Mouse (Mus musculus): ENCODE measurements around the gene Peak1. TPM values are rescaled to one million over a fixed set of nuclear protein-coding genes. Genes with fewer than 3 reads are reported as not detected.
A peak's percentile ranks its signal among the peaks of the same experiment; 100 is the strongest.

Peak1 gene
- polyA plus RNA-seq, 1 experiment from 2014 or later: 19.2 TPM

GRCm38 (mm10) chr9:56309079-56309478, 108.8 kb downstream of the Peak1 start:
- H3K9me3 ChIP-seq (ENCODE audit: low read length): no peaks in the 10 kb centered on the region
- no peak for DNase-seq (ENCODE audit: low spot score)
- WGBS: 42% methylated on average over 2 of the region's 2 CpGs
- no peak for ATAC-seq
- no peaks in the 10 kb centered on the region for H3K27me3 ChIP-seq (replicated peaks; ENCODE audit: insufficient read depth, low read length)
- H3K9ac ChIP-seq (replicated peaks; ENCODE audit: low read depth): no peak overlapping the region
- TF ChIP-seq CTCF (IDR thresholded peaks at IDR 0.05): no peak
- TF ChIP-seq EP300 (IDR thresholded peaks at IDR 0.05): no peak
- no peak overlapping the region for H3K4me2 ChIP-seq (replicated peaks; ENCODE audit: low read depth, low read length)
- no peaks in the 10 kb centered on the region for H3K36me3 ChIP-seq (ENCODE audit: insufficient read depth, low read length)
- H3K4me1 ChIP-seq (ENCODE audit: insufficient read depth, low read depth, low read length): no peaks in the 10 kb centered on the region
- no peak overlapping the region for H3K4me3 ChIP-seq (ENCODE audit: low read depth, low read length)
- no peak overlapping the region for H3K27ac ChIP-seq (ENCODE audit: low read length)

- H3K4me1 ChIP-seq (ENCODE audit: insufficient read depth, low read depth, low read length): no peaks in the 10 kb centered on the region
- H3K27ac ChIP-seq (ENCODE audit: low read length): no peak overlapping the region
- ATAC-seq (no peak), DNase-seq (ENCODE audit: low spot score) (no peak)
- H3K27me3 ChIP-seq (replicated peaks; ENCODE audit: insufficient read depth, low read length): no peaks in the 10 kb centered on the region
- no peak overlapping the region for H3K9ac ChIP-seq (replicated peaks; ENCODE audit: low read depth)
- WGBS: 80% methylated on average over 2 of the region's 2 CpGs
- H3K36me3 ChIP-seq (ENCODE audit: insufficient read depth, low read length): no peaks in the 10 kb centered on the region
- no peak overlapping the region for H3K4me3 ChIP-seq (ENCODE audit: low read depth, low read length)
- no peak overlapping the region for H3K4me2 ChIP-seq (replicated peaks; ENCODE audit: low read depth, low read length)
- H3K9me3 ChIP-seq (ENCODE audit: low read length): no peaks in the 10 kb centered on the region
- TF ChIP-seq EP300 (IDR thresholded peaks at IDR 0.05) (no peak), CTCF (IDR thresholded peaks at IDR 0.05) (no peak)
These were observed 113.3 kb downstream of the Peak1 start for GRCm38 (mm10) chr9:56304526-56304925.

DNA sequence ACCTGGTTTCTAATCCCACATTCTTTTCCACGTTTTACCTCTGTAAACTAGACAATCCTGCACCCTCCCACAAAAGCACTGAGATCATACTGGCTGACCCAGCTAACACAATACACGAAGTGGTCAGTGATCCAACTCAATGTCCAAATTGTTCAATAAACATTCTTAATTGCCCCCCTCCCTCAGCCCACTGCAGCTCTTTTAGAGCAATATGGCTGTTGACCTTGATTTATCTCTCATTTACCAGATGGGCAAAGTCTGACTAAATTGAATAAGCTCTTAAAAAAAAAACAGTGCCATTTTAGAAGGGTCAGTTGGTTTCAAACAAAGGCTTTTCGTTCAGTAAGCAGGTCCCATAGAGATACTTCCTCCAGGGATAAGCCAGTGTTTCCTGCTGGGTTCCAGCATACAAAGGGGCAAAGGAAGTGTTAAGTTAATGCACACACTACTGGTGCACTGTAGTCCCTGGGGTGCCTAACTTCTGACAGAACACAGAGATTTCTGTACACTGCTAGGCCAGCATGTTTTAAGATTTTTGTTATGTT, 114.9 kb downstream of the Peak1 start:
- Histone ChIP-seq H3K27me3 (replicated peaks; ENCODE audit: insufficient read depth, low read length) (no peaks in the 10 kb centered on the region), H3K4me1 (ENCODE audit: insufficient read depth, low read depth, low read length) (no peaks in the 10 kb centered on the region), H3K9ac (replicated peaks; ENCODE audit: low read depth) (no peak overlapping the region), H3K9me3 (ENCODE audit: low read length) (no peaks in the 10 kb centered on the region), H3K36me3 (ENCODE audit: insufficient read depth, low read length) (no peaks in the 10 kb centered on the region), H3K27ac (ENCODE audit: low read length) (no peak overlapping the region), H3K4me3 (ENCODE audit: low read depth, low read length) (no peak overlapping the region), H3K4me2 (replicated peaks; ENCODE audit: low read depth, low read length) (no peak overlapping the region)
- TF ChIP-seq EP300 (IDR thresholded peaks at IDR 0.05) (no peak), CTCF (IDR thresholded peaks at IDR 0.05) (no peak)
- peak; percentile 23 for DNase-seq (ENCODE audit: low spot score)
- no peak for ATAC-seq
- WGBS: 38% methylated on average over 3 of the region's 3 CpGs

DNA sequence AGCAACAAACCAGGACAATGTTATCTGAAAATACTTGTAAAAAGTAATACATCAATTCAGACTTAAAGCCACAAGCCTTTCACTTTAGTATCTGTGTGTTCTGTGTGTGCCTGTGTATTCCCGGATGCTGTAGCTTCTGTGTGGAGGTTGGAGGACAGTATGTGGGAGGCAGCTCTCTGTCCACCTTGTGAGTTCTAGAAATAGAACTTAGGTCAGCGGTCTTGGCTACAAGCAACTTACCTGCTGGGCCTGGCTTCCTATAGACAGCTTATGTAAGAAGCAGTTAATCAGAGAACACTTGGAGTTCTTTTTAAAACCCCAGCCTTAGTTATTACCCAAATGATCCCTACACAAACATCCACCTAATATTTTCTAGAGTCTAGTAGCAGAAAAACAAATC, 127.8 kb downstream of the Peak1 start:
- no peak for TF ChIP-seq CTCF (IDR thresholded peaks at IDR 0.05)
- no peak for TF ChIP-seq EP300 (IDR thresholded peaks at IDR 0.05)
- H3K4me1 ChIP-seq (ENCODE audit: insufficient read depth, low read depth, low read length): no peaks in the 10 kb centered on the region
- no peak for DNase-seq (ENCODE audit: low spot score)
- H3K27me3 ChIP-seq (replicated peaks; ENCODE audit: insufficient read depth, low read length): no peaks in the 10 kb centered on the region
- H3K9ac ChIP-seq (replicated peaks; ENCODE audit: low read depth): no peak overlapping the region
- H3K4me2 ChIP-seq (replicated peaks; ENCODE audit: low read depth, low read length): no peak overlapping the region
- H3K36me3 ChIP-seq (ENCODE audit: insufficient read depth, low read length): no peaks in the 10 kb centered on the region
- no peak overlapping the region for H3K27ac ChIP-seq (ENCODE audit: low read length)
- 95% methylated on average over 2 of the region's 2 CpGs for WGBS
- no peak for ATAC-seq
- H3K4me3 ChIP-seq (ENCODE audit: low read depth, low read length): no peak overlapping the region
- no peaks in the 10 kb centered on the region for H3K9me3 ChIP-seq (ENCODE audit: low read length)

DNA sequence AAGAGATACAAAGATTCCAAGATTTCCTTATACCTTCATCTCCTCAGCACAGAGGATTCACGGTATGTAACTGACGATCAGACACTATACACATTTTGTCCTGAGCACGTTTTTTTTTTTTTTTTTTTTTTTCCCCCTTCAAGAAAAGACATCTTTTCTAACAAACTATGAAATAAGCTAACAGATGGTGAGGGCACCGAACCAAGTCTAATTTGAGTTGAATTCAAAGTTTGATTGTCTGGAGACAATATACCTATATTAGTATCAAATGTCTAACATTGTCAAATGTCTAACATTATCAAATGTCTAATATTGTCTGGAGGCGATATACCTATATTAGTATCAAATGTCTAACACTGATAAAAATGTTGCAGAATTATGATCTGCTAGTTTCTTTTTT, 135.4 kb downstream of the Peak1 start:
- H3K9ac ChIP-seq (replicated peaks; ENCODE audit: low read depth): no peak overlapping the region
- no peaks in the 10 kb centered on the region for H3K9me3 ChIP-seq (ENCODE audit: low read length)
- H3K36me3 ChIP-seq (ENCODE audit: insufficient read depth, low read length): no peaks in the 10 kb centered on the region
- H3K27me3 ChIP-seq (replicated peaks; ENCODE audit: insufficient read depth, low read length): no peaks in the 10 kb centered on the region
- WGBS: 74% methylated on average over 5 of the region's 5 CpGs
- no peak for ATAC-seq
- H3K4me2 ChIP-seq (replicated peaks; ENCODE audit: low read depth, low read length): no peak overlapping the region
- TF ChIP-seq CTCF (IDR thresholded peaks at IDR 0.05) (no peak), EP300 (IDR thresholded peaks at IDR 0.05) (no peak)
- H3K4me1 ChIP-seq (ENCODE audit: insufficient read depth, low read depth, low read length): no peaks in the 10 kb centered on the region
- DNase-seq (ENCODE audit: low spot score): no peak
- no peak overlapping the region for H3K27ac ChIP-seq (ENCODE audit: low read length)
- no peak overlapping the region for H3K4me3 ChIP-seq (ENCODE audit: low read depth, low read length)

GRCm38 (mm10) chr9:56273576-56273975, 144.3 kb downstream of the Peak1 start:
- Histone ChIP-seq H3K27me3 (replicated peaks; ENCODE audit: insufficient read depth, low read length) (no peaks in the 10 kb centered on the region), H3K4me2 (replicated peaks; ENCODE audit: low read depth, low read length) (no peak overlapping the region), H3K9ac (replicated peaks; ENCODE audit: low read depth) (no peak overlapping the region), H3K36me3 (ENCODE audit: insufficient read depth, low read length) (no peaks in the 10 kb centered on the region), H3K9me3 (ENCODE audit: low read length) (no peaks in the 10 kb centered on the region), H3K27ac (ENCODE audit: low read length) (no peak overlapping the region), H3K4me1 (ENCODE audit: insufficient read depth, low read depth, low read length) (no peaks in the 10 kb centered on the region), H3K4me3 (ENCODE audit: low read depth, low read length) (no peak overlapping the region)
- TF ChIP-seq CTCF (IDR thresholded peaks at IDR 0.05) (no peak), EP300 (IDR thresholded peaks at IDR 0.05) (0 out of 2 replicates have a peak, but pooled peaks have one; percentile 14)
- ATAC-seq (no peak), DNase-seq (ENCODE audit: low spot score) (no peak)
- 79% methylated on average over 3 of the region's 3 CpGs for WGBS

- Histone ChIP-seq H3K4me1 (ENCODE audit: insufficient read depth, low read depth, low read length) (no peaks in the 10 kb centered on the region), H3K4me2 (replicated peaks; ENCODE audit: low read depth, low read length) (no peak overlapping the region), H3K27me3 (replicated peaks; ENCODE audit: insufficient read depth, low read length) (no peaks in the 10 kb centered on the region), H3K36me3 (ENCODE audit: insufficient read depth, low read length) (no peaks in the 10 kb centered on the region), H3K4me3 (ENCODE audit: low read depth, low read length) (no peak overlapping the region), H3K9ac (replicated peaks; ENCODE audit: low read depth) (no peak overlapping the region), H3K27ac (ENCODE audit: low read length) (no peak overlapping the region), H3K9me3 (ENCODE audit: low read length) (no peaks in the 10 kb centered on the region)
- TF ChIP-seq CTCF (IDR thresholded peaks at IDR 0.05) (no peak), EP300 (IDR thresholded peaks at IDR 0.05) (no peak)
- 48% methylated on average over 2 of the region's 2 CpGs for WGBS
- ATAC-seq (no peak), DNase-seq (ENCODE audit: low spot score) (no peak)
These were observed 145.6 kb downstream of the Peak1 start for GRCm38 (mm10) chr9:56272247-56272598.

All from lung, postnatal 0 days (tissue).